Mouse (Mus musculus) brain, adult 2 months (tissue): ENCODE measurements around the gene Spop.
A peak's percentile ranks its signal among the peaks of the same experiment; 100 is the strongest.
"Not testable (repeated sequence)": the region's sequence is repeated elsewhere in the genome, so short reads cannot be mapped to it uniquely, and the experiment has no call there.

Source experiments
- DNase-seq: peaks from one replicate; pipeline ENCODE4 v3.0.0; 2011; ENCODE audit warnings: low read depth, low spot score

The Spop gene

GRCm38 (mm10) chr11:95391201-95391600, 22.7 kb upstream of the Spop start:
- DNase-seq = no peak

- DNase-seq = peak; percentile 93
Measured at GRCm38 (mm10) chr11:95391743-95392142, 22.1 kb upstream of the Spop start.

GRCm38 (mm10) chr11:95392223-95392667, 21.6 kb upstream of the Spop start:
- DNase-seq = peak; percentile 94

GRCm38 (mm10) chr11:95392708-95393499, 21.0 kb upstream of the Spop start:
- no peak for DNase-seq

GRCm38 (mm10) chr11:95393500-95393816, 20.4 kb upstream of the Spop start:
- no peak for DNase-seq

- DNase-seq = peak; percentile 37
Measured at GRCm38 (mm10) chr11:95394112-95394511, 19.8 kb upstream of the Spop start.

GRCm38 (mm10) chr11:95396548-95396947, 17.3 kb upstream of the Spop start:
- DNase-seq = peak; percentile 78

GRCm38 (mm10) chr11:95397843-95398835, 15.7 kb upstream of the Spop start:
- peak; percentile 79 for DNase-seq

- peak; percentile 45 for DNase-seq
Measured at GRCm38 (mm10) chr11:95399520-95400020, 14.3 kb upstream of the Spop start.

- no peak for DNase-seq
Measured at GRCm38 (mm10) chr11:95401568-95401967, 12.3 kb upstream of the Spop start.

GRCm38 (mm10) chr11:95402196-95402595, 11.7 kb upstream of the Spop start:
- DNase-seq = peak; percentile 95

- DNase-seq = peak; percentile 74
Measured at GRCm38 (mm10) chr11:95402658-95403101, 11.2 kb upstream of the Spop start.

- DNase-seq = no peak
Measured at GRCm38 (mm10) chr11:95403382-95404340, 10.2 kb upstream of the Spop start.

GRCm38 (mm10) chr11:95405771-95406170, 8.1 kb upstream of the Spop start:
- DNase-seq = no peak

GRCm38 (mm10) chr11:95406398-95406797, 7.5 kb upstream of the Spop start:
- not testable (repeated sequence) for DNase-seq

GRCm38 (mm10) chr11:95409450-95410112, 4.3 kb upstream of the Spop start:
- DNase-seq = no peak

GRCm38 (mm10) chr11:95411453-95412013, 2.3 kb upstream of the Spop start:
- DNase-seq = no peak

GRCm38 (mm10) chr11:95412615-95413014, 1.3 kb upstream of the Spop start:
- DNase-seq = no peak

- DNase-seq = peak; percentile 98
Measured at GRCm38 (mm10) chr11:95414536-95415161, 769 bp downstream of the Spop start.

- DNase-seq = no peak
Measured at GRCm38 (mm10) chr11:95415931-95416330, 2.1 kb downstream of the Spop start.
